Mouse (Mus musculus) ovary, postnatal 36 days (tissue): ENCODE results near the gene Pax3.

ENCODE experiments used
- DNase-seq: peaks from one replicate; pipeline ENCODE4 v3.0.0; 2022; ENCODE audit warnings: low spot score, mixed read lengths

Gene Pax3

DNA sequence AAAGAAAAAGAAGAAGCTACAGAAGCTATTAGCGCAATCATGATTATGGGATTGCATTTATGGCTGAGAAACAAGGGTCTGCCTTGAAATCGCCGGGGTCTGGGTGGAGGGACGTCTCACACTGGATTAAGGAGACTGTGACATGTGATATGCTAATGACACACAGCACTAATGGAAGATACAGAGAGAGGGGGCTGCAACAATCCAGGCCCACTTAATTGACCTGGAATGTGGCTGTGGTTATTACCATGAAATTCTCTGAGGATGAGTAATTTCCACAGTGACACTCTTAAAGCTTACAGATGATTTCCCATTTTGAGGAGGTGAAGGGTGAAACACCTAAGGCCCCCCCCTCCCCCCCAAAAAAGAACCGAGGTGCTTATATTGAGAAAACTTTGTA lies 136.1 kb downstream of the Pax3 start:
- DNase-seq, result no peak

DNA sequence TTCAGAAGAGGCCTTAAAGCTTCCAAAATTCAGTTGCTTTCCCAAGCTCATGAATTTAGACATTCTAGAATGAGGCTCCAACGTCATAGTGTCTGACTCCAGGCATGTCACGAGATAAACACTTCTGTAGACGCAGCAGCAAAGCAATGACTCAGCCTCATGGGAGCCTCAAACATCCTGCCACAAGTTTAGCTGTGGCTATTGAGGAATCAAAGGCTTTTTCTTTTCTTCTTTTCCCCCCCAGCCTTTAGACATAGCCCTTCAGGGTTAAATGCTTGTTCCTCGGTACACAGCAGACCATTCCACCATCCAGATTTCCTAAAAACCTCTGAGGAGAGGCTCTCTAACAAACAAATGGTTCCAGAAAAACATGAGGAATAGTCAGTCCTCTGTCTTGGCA lies 139.0 kb downstream of the Pax3 start:
- no peak for DNase-seq

DNA sequence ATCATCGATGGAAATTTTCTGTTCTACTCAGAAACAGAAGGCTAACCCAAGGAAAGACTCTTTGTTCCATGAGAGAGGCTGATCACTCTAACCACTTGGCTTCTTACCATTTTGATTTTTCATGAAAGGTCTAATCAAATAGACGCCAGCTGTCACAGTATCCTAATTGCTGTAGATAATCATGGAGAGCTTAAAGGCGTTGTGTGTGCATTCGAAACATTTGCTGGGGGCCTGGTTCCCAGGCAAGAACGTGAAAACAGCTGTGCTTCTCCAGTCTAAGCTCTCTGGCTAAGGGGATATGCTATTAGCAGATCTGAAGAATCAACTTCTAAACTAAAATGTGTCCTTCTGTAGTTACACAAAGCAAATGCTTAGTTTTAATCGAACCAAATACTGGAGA lies 143.3 kb downstream of the Pax3 start:
- DNase-seq, result no peak
